ENCODE assay signal across 8 mouse cellular contexts in genomic region chr1:90928575-90928934, GRCm38 (mm10). TPM values are rescaled to one million over a fixed set of nuclear protein-coding genes. Genes with fewer than 3 reads are reported as not detected.
DNase-seq lines count a peak whose midpoint lies in the region; ATAC-seq lines count a peak whose summit lies in the region.

No protein-coding gene starts in this region.

- peak overlapping the region; percentile 54 for H3K4me2 ChIP-seq in hindbrain, embryonic 13.5 days

- H3K4me1 ChIP-seq in hindbrain, embryonic 13.5 days (replicated peaks) = peaks cover 10% of the 10 kb centered on the region

- H3K4me3 ChIP-seq in hindbrain, embryonic 13.5 days = no peak overlapping the region

- peaks cover 15% of the 10 kb centered on the region for H3K27me3 ChIP-seq in hindbrain, embryonic 13.5 days

- H3K9me3 ChIP-seq in hindbrain, embryonic 13.5 days = no peaks in the 10 kb centered on the region

- peak; percentile 87 for DNase-seq in R1 (ENCODE audit: low read depth, low spot score)
- peak; percentile 91 to 92 for DNase-seq in cerebellum, postnatal 10 days
- peak; percentile 80 to 81 for DNase-seq in frontal cortex, postnatal 25 days (ENCODE audit: low spot score in 2 of 2)
- peak; percentile 75 to 96 for DNase-seq in layer of hippocampus, postnatal 25 days (ENCODE audit: extremely low spot score in 1 of 2, low spot score in 1 of 2)
- DNase-seq in lung, postnatal 36 days = peak; percentile 95
- DNase-seq in right cerebral cortex, postnatal 10 days (ENCODE audit: low spot score in 2 of 2) = peak; percentile 88 to 92
- peak; percentile 87 for DNase-seq in urinary bladder, postnatal 25 days (ENCODE audit: low spot score)

- 6% methylated on average over 6 of the region's 6 CpGs for WGBS in hindbrain, embryonic 13.5 days

- H3K36me3 ChIP-seq in hindbrain, embryonic 13.5 days = no peaks in the 10 kb centered on the region

- H3K27ac ChIP-seq in hindbrain, embryonic 13.5 days = no peak overlapping the region

- no peak overlapping the region for H3K9ac ChIP-seq in hindbrain, embryonic 13.5 days

- ATAC-seq in hindbrain, embryonic 13.5 days (ENCODE audit: low FRiP score) = 0 out of 2 replicates have a peak, but pooled peaks have one; percentile 43

RNA-seq across cellular contexts. Expression of gene Mlph, which starts 13.7 kb away (rescaled TPM):
- polyA plus RNA-seq in hindbrain, embryonic 13.5 days (2015; fragmentation: Nextera tagmentation; extraction: Ambion mirVana) = 0.04 and 0.17 TPM in 2 replicates
- total RNA-seq in layer of hippocampus, postnatal 25 days (2021) = 1 to 10 TPM in 1 of 2 experiments, under 1 TPM in 1; 0.49 to 1.0 TPM

RNA-seq across cellular contexts. Expression of gene Prlh, which starts 24.4 kb away (rescaled TPM):
- not detected in 2 replicates for polyA plus RNA-seq in hindbrain, embryonic 13.5 days (2015; fragmentation: Nextera tagmentation; extraction: Ambion mirVana)
- not detected for total RNA-seq in layer of hippocampus, postnatal 25 days (2021)

RNA-seq across cellular contexts. Expression of gene Rab17, which starts 40.9 kb away (rescaled TPM):
- polyA plus RNA-seq in hindbrain, embryonic 13.5 days (2015; fragmentation: Nextera tagmentation; extraction: Ambion mirVana) = 0.25 and 0.55 TPM in 2 replicates
- total RNA-seq in layer of hippocampus, postnatal 25 days (2021) = not detected
